Mouse (Mus musculus) neural tube, embryonic 13.5 days (tissue): ENCODE measurements around the gene Prdx1. TPM values are rescaled to one million over a fixed set of nuclear protein-coding genes. Genes with fewer than 3 reads are reported as not detected.

Experiments
- ATAC-seq: fragments of 200-750 bp; cut with Nextera tagmentation; 2 replicates; pipeline ENCODE4 v1.8.0; 2017; ENCODE audit warnings: low read depth, mild to moderate bottlenecking, moderate TSS enrichment, moderate library complexity
- H3K27ac ChIP-seq: fragments of 300-500 bp; sonication (generic); replicated peaks from 2 replicates; pipeline ENCODE4 v1.5.1; 2015; ENCODE audit warnings: moderate library complexity, mild to moderate bottlenecking, inconsistent platforms
- H3K27me3 ChIP-seq: fragments of 300-500 bp; sonication (generic); 2 replicates; pipeline ENCODE4 v1.6.1; 2015; ENCODE audit warnings: mild to moderate bottlenecking, inconsistent platforms
- H3K36me3 ChIP-seq: fragments of 300-500 bp; sonication (generic); 2 replicates; pipeline ENCODE4 v1.6.1; 2015; ENCODE audit warnings: mild to moderate bottlenecking, inconsistent platforms
- H3K4me1 ChIP-seq: fragments of 300-500 bp; sonication (generic); replicated peaks from 2 replicates; pipeline ENCODE4 v1.6.1; 2015; ENCODE audit warnings: inconsistent platforms
- H3K4me2 ChIP-seq: fragments of 300-500 bp; sonication (generic); 2 replicates; pipeline ENCODE4 v1.6.1; 2015; ENCODE audit warnings: inconsistent platforms, mild to moderate bottlenecking, moderate library complexity
- H3K4me3 ChIP-seq: fragments of 300-500 bp; sonication (generic); 2 replicates; pipeline ENCODE4 v1.5.1; 2015; ENCODE audit warnings: mild to moderate bottlenecking, inconsistent platforms
- H3K9ac ChIP-seq: fragments of 300-500 bp; sonication (generic); 2 replicates; pipeline ENCODE4 v1.6.1; 2015; ENCODE audit warnings: moderate library complexity, mild to moderate bottlenecking, inconsistent platforms
- H3K9me3 ChIP-seq: fragments of 300-500 bp; sonication (generic); 2 replicates; pipeline ENCODE4 v1.6.1; 2016; ENCODE audit warnings: inconsistent platforms
- WGBS: fragments of 180-500 bp; shearing (Covaris S2); methylation state at CpG from one replicate; pipeline ENCODE4 v1.1.7; 2015; 5-methylcytosine and 5-hydroxymethylcytosine counted together
- polyA plus RNA-seq: library from polyadenylated mRNA; unstranded; fragments of >200 nt; fragmentation: Nextera tagmentation; extraction: Ambion mirVana; gene quantifications from 2 replicates; pipeline ENCODE4 v1.2.1, GENCODE M21; 2015

The Prdx1 gene
- polyA plus RNA-seq, 1 experiment from 2014 or later = 505 TPM

DNA sequence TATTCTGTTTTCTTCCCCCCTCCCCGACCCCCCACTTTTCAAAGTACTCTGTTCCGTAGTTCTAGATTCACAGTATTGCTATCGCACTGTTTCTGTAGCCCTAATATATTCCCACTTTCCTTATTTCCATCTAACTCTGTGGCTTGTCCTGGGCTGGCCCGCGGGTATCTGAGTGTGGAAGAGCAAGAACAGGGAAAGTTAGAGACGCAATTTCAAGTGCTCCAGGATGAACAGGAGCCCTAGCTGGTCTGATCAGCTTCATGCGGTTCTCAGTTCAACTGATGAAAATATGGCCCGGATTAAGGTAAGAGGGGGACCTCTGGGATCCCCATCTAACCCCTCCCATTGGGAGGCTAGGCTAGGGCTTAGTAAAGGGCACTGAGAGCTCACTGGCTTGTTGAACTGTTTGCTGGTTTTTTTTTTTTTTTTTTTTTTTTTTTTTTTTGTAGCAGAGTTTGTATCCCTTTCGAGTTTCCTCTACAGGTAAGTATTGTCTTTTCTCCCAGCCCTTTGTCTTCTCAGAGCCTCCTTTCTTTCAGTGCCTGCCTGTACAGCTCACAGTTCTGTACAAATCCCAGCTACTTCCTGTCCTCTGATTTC is 23.5 kb downstream of the Prdx1 start:
- H3K27ac ChIP-seq = no peak overlapping the region
- no peaks in the 10 kb centered on the region for H3K27me3 ChIP-seq
- no peaks in the 10 kb centered on the region for H3K9me3 ChIP-seq
- 6% methylated on average over 9 of the region's 9 CpGs for WGBS
- ATAC-seq = no peak; the same call in none of the 2 replicates
- peak overlapping the region; percentile 64 for H3K9ac ChIP-seq
- H3K36me3 ChIP-seq = no peaks in the 10 kb centered on the region
- H3K4me1 ChIP-seq = peaks cover 17% of the 10 kb centered on the region
- H3K4me3 ChIP-seq = peak overlapping the region; percentile 54
- peak overlapping the region; percentile 70 for H3K4me2 ChIP-seq

DNA sequence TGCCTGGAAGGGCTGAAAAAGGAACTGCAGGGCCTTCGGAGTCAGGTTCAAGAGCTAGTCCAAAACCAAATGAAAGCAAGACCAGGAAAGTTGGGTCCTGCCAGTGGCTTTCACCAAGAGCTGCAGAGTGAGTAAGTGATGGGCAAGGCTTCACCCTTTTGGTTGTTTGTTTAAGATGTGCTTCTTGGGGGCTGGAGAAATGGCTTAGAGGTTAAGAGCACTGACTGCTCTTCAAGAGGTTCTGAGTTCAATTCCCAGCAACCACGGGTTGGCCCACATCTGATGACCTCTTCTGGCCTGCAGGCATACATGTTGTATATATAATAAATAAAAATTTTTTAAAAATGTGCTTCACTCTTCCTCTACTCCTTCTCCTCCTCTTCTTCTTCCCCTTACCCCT is 24.8 kb downstream of the Prdx1 start:
- H3K4me2 ChIP-seq = no peak overlapping the region
- H3K4me1 ChIP-seq = peaks cover 17% of the 10 kb centered on the region
- 87% methylated on average over 2 of the region's 2 CpGs for WGBS
- no peak overlapping the region for H3K9ac ChIP-seq
- no peak for ATAC-seq
- no peaks in the 10 kb centered on the region for H3K27me3 ChIP-seq
- no peak overlapping the region for H3K4me3 ChIP-seq
- no peaks in the 10 kb centered on the region for H3K9me3 ChIP-seq
- no peak overlapping the region for H3K27ac ChIP-seq
- H3K36me3 ChIP-seq = 0 out of 2 replicates have a peak, but pooled peaks cover 5% of the 10 kb centered on the region

DNA sequence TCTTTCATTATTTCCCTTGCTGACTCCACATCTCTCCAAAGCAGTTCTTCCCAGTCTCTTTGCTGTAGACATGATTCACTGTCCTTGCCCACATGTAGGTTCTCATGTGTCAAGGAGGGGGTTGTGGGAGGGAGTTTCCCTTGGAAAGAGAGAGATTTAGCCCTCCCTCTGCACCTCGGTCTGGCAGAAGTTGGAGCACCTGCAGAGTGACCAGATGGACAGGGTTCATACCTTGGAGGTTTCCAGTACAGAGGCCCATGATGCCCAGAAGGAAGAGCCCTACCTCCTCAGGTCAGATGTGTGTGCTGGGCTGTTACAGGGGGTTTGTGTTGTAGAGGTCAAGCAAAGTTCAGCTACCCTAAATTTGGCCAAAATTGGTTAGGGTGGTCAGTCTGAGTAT is 27.2 kb downstream of the Prdx1 start:
- Histone ChIP-seq H3K9me3 (no peaks in the 10 kb centered on the region), H3K9ac (no peak overlapping the region), H3K36me3 (0 out of 2 replicates have a peak, but pooled peaks cover 6% of the 10 kb centered on the region), H3K27ac (no peak overlapping the region), H3K4me1 (peaks cover 12% of the 10 kb centered on the region), H3K4me2 (no peak overlapping the region), H3K27me3 (no peaks in the 10 kb centered on the region), H3K4me3 (no peak overlapping the region)
- WGBS = 86% methylated on average over 1 of the region's 1 CpGs
- ATAC-seq = no peak

DNA sequence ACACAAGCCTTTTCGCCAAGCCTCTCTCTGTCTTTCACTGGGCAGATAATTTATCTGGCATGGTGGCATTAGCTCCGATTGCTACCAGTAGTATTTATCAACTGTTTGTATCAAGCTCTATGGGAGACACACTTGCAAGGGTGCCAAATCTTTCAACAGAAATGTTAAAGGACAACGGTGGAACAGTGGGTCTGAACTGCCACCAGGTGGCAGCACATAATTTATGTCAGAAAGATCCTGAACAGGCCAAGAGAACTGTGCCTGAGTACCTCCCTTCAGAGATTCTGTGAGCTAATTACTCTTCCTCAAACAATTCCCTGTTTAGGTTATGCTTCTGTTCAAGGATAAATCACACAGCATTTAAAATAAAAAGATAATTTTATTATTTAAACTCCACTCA is 34.1 kb downstream of the Prdx1 start:
- 20% methylated on average over 3 of the region's 3 CpGs for WGBS

DNA sequence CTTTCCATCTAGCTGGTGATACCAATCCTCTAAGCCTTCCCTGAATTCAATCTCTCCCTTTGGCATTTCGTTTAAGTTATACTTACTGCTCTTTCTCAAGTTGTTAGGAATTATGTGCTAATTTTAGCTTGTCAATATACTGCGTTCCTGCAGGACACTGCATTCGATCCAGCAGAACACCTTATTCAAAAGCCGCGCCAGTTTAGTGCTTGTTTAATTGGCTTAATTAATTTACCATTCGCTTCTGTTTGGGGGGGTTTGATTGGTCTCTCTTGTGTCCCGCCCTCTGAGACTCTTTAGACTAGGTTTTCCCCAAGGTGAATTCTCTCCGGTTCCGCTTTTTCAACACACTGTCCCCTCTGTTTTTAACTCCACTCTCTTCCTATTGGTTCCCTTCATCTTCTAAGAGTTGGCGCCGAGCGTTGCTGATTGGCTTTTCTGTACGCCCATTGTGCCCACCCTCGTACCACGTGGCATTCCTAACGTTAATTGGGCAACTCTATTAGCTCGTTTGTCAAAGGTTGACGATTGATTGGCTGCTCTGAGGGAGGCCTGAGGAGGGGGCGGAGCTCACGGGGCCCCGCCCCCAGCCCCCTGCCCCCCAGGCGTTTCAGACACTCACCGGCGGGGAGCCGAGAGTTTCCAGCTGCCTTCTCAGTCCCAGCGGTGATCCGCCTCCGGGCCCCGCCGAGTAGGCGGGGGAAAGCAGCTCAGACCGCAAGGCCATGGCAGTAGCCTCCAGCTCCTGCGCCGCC is 35.2 kb downstream of the Prdx1 start, which contains the start of gene Tesk2:
Gene Tesk2, plus strand, starts transcription at position 606 of the 755 bp plus-strand sequence.
- no peaks in the 10 kb centered on the region for H3K36me3 ChIP-seq
- no peaks in the 10 kb centered on the region for H3K9me3 ChIP-seq
- peak within 1 kb of the TSS; percentile 87 for H3K9ac ChIP-seq
- ATAC-seq = peak; percentile 98
- H3K4me3 ChIP-seq = peak within 1 kb of the TSS; percentile 87
- WGBS = under 1% methylated on average over 29 of the region's 34 CpGs
- peak within 1 kb of the TSS; percentile 79 for H3K27ac ChIP-seq
- peaks cover 20% of the 10 kb centered on the region for H3K4me1 ChIP-seq
- H3K4me2 ChIP-seq = peak within 1 kb of the TSS; percentile 95
- H3K27me3 ChIP-seq = peaks cover 10% of the 10 kb centered on the region; the same call in 1 of the 2 replicates

More for the DNA sequence above, 34.1 kb downstream of the Prdx1 start:
- Histone ChIP-seq H3K27me3 (peaks cover 10% of the 10 kb centered on the region; the same call in 1 of the 2 replicates), H3K4me1 (peaks cover 20% of the 10 kb centered on the region), H3K9me3 (no peaks in the 10 kb centered on the region), H3K4me2 (no peak overlapping the region), H3K27ac (no peak overlapping the region), H3K9ac (no peak overlapping the region), H3K36me3 (0 out of 2 replicates have a peak, but pooled peaks cover 6% of the 10 kb centered on the region), H3K4me3 (no peak overlapping the region)
- no peak for ATAC-seq

DNA sequence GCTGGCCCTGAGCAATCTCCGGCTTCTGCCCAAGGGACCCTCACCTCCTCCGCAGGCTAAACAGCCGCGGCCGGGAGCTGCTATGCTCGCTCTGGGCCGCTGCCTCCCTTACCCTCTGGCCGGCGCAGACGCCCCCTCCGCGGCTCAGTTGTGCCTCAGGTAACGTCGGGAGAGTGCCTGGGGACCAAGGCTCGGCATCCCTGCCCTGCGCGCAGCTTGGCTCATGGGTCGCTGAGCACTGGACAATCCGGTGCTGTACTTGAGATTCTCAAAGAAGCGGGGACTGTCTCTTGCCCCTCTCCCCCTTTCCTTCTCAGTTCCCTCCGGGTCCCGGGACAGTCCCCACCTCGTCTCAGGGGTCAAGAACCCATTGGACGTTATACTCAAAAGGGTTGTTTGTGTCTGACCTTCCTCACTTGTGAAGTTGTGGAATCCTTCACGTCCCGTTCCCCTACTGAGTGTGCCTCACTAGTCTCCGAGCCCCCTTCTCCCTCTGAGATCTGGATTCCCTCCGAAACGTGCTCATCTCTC is 35.8 kb downstream of the Prdx1 start:
- Histone ChIP-seq H3K9me3 (no peaks in the 10 kb centered on the region), H3K36me3 (no peaks in the 10 kb centered on the region), H3K4me3 (peak overlapping the region; percentile 87), H3K4me2 (peak overlapping the region; percentile 95), H3K4me1 (peaks cover 20% of the 10 kb centered on the region), H3K9ac (peak overlapping the region; percentile 87), H3K27me3 (peaks cover 10% of the 10 kb centered on the region; the same call in 1 of the 2 replicates), H3K27ac (peak overlapping the region; percentile 79)
- ATAC-seq = peak; percentile 6; the same call in 1 of the 2 replicates
- under 1% methylated on average over 29 of the region's 29 CpGs for WGBS

DNA sequence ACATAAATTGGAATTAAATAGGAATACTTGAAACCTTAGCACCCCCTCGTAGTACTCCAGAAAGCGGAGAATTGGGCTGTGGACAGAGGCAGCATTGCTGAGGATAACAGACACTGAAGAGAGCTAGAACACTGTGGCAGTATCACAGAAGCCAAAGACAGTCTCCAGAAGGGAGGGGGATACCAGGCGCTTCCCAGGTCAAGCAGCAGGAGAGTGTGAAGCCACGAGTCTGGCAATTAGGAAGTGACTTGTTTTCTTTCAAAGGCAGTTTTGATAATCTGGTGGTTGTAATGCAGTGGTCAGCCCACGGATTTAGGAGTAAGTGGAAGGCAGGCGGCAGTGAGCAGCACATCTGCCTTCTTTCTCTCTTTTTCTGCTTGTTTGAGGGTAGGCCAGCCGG is 36.9 kb downstream of the Prdx1 start:
- Histone ChIP-seq H3K27ac (no peak overlapping the region), H3K27me3 (peaks cover 10% of the 10 kb centered on the region; the same call in 1 of the 2 replicates), H3K36me3 (no peaks in the 10 kb centered on the region), H3K4me3 (no peak overlapping the region), H3K9ac (0 out of 2 replicates have a peak overlapping the region, but pooled peaks have one; percentile 19), H3K9me3 (no peaks in the 10 kb centered on the region), H3K4me2 (peak overlapping the region; percentile 95), H3K4me1 (peaks cover 20% of the 10 kb centered on the region)
- 32% methylated on average over 7 of the region's 7 CpGs for WGBS
- no peak for ATAC-seq

DNA sequence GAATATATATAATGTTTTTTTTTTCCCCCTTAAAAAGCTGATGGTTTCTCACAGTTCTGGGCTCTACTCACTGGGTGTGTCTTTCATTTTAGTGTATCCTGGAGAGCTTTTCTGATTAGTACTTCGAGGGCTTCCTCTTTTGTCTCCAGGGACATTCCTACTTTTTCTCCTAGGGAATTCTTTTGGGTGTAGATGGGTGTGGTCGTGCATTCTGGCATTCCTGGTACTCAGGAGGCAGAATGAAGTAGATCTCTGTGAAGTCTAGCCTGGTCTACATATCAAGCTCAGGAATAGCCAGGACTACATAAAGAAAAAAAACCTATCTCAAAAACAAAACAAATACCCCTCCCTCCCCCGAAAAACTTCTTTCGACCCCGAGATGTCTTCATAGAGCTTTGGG is 40.1 kb downstream of the Prdx1 start:
- H3K27me3 ChIP-seq = peaks cover 10% of the 10 kb centered on the region; the same call in 1 of the 2 replicates
- H3K27ac ChIP-seq = no peak overlapping the region
- H3K36me3 ChIP-seq = no peaks in the 10 kb centered on the region
- H3K4me1 ChIP-seq = peaks cover 14% of the 10 kb centered on the region; the same call in 1 of the 2 replicates
- H3K4me3 ChIP-seq = no peak overlapping the region
- no peak overlapping the region for H3K4me2 ChIP-seq
- H3K9ac ChIP-seq = no peak overlapping the region
- WGBS = 81% methylated on average over 5 of the region's 5 CpGs
- H3K9me3 ChIP-seq = no peaks in the 10 kb centered on the region
- no peak for ATAC-seq

DNA sequence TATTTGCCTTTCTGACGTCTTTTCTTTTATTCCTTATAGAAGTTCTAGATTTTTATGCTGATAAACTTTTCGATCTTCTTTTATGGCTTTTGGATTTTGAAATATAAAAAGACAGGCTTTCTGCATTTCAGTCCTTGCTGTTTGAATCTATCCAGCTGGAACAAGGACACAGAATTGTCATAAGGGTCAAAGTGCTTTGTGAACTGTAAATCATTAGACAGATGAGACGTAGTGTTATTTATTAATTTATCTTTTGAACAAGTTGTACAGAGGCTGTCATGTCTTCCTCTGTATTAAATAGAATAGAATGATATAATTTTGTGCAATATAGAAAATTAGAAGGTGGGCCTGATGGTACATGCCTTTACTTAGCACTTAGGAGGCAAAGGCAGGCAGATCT is 42.1 kb downstream of the Prdx1 start:
- Histone ChIP-seq H3K9me3 (no peaks in the 10 kb centered on the region), H3K4me2 (no peak overlapping the region), H3K36me3 (no peaks in the 10 kb centered on the region), H3K4me1 (peaks cover 2% of the 10 kb centered on the region; the same call in 1 of the 2 replicates), H3K27ac (no peak overlapping the region), H3K4me3 (no peak overlapping the region), H3K9ac (no peak overlapping the region), H3K27me3 (peaks cover 5% of the 10 kb centered on the region; the same call in 1 of the 2 replicates)
- 80% methylated on average over 3 of the region's 3 CpGs for WGBS
- ATAC-seq = no peak

DNA sequence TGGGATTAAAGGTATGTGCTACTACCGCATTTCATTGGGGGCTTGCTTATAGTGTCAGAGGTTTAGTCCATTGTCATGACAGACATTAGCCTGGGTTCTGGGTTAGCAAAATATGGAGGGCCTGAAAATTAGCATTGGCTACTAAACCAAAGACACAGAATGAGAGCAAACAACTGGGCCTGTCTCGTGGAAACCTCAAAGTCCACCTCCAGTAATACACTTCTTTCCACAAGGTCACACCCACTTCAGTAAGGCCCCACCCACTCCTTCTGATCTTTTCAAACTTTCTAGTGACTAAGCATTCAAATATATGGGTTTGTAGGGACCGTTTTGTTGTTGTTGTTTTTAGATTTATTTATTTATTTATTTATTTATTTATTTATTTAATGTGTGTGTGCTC is 44.2 kb downstream of the Prdx1 start:
- H3K4me2 ChIP-seq = no peak overlapping the region
- WGBS = 92% methylated on average over 3 of the region's 3 CpGs
- H3K4me1 ChIP-seq = no peaks in the 10 kb centered on the region
- H3K27ac ChIP-seq = no peak overlapping the region
- H3K36me3 ChIP-seq = no peaks in the 10 kb centered on the region
- no peak overlapping the region for H3K4me3 ChIP-seq
- H3K27me3 ChIP-seq = no peaks in the 10 kb centered on the region
- no peak overlapping the region for H3K9ac ChIP-seq
- ATAC-seq = no peak
- no peaks in the 10 kb centered on the region for H3K9me3 ChIP-seq

DNA sequence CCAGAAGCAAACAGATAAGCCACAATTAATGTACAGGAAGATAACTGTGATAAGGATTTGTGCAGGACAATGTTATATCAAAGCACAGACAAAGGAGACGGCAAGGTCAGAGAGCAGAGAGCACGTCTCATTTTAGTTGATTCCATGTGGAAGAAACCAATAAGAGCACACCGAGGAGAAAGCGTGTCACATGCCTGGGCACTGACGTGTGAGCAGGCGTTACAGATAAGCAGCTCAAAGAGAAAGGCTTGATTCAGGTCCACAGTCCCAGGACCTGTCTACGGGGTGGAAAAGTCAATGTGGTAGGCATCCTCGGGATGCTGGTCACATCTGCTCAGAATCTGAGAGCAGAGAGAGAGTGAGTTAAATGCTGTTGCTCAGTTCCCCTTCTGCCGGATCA is 45.7 kb downstream of the Prdx1 start:
- H3K4me2 ChIP-seq = no peak overlapping the region
- ATAC-seq = no peak
- no peaks in the 10 kb centered on the region for H3K36me3 ChIP-seq
- H3K27ac ChIP-seq = no peak overlapping the region
- H3K9ac ChIP-seq = no peak overlapping the region
- H3K4me3 ChIP-seq = no peak overlapping the region
- WGBS = 90% methylated on average over 9 of the region's 9 CpGs
- no peaks in the 10 kb centered on the region for H3K4me1 ChIP-seq
- no peaks in the 10 kb centered on the region for H3K27me3 ChIP-seq
- no peaks in the 10 kb centered on the region for H3K9me3 ChIP-seq

DNA sequence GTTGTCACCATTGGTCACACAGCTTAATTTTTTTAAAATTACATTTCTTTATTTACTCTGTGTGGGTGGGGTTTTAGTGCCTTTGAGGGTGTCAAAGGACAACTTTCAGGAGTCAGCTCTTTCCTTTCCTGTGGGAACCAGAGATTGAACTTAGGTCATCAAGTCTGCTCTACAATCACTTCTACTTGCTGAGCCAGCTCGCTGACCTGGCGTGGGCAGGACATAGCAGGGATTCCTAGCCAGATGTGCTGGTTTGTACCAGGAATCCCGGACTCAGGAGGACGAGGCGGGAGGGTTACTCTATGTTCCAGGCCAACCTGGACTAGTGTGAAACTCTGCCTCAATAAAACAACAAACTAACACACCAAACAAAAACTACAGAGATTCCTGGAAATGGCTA is 47.0 kb downstream of the Prdx1 start:
- H3K36me3 ChIP-seq = no peaks in the 10 kb centered on the region
- no peak overlapping the region for H3K9ac ChIP-seq
- H3K4me1 ChIP-seq = no peaks in the 10 kb centered on the region
- ATAC-seq = no peak
- H3K27me3 ChIP-seq = no peaks in the 10 kb centered on the region
- no peaks in the 10 kb centered on the region for H3K9me3 ChIP-seq
- H3K27ac ChIP-seq = no peak overlapping the region
- 89% methylated on average over 5 of the region's 5 CpGs for WGBS
- H3K4me2 ChIP-seq = no peak overlapping the region
- H3K4me3 ChIP-seq = no peak overlapping the region
